Mouse (Mus musculus): ENCODE measurements at regions not wholly inside any gene's neighbourhood (a gene's known extent, or its start where the extent isn't known, plus 50 kb on each side); places are given as distances from the start of the nearest gene placed in this dataset.

DNA sequence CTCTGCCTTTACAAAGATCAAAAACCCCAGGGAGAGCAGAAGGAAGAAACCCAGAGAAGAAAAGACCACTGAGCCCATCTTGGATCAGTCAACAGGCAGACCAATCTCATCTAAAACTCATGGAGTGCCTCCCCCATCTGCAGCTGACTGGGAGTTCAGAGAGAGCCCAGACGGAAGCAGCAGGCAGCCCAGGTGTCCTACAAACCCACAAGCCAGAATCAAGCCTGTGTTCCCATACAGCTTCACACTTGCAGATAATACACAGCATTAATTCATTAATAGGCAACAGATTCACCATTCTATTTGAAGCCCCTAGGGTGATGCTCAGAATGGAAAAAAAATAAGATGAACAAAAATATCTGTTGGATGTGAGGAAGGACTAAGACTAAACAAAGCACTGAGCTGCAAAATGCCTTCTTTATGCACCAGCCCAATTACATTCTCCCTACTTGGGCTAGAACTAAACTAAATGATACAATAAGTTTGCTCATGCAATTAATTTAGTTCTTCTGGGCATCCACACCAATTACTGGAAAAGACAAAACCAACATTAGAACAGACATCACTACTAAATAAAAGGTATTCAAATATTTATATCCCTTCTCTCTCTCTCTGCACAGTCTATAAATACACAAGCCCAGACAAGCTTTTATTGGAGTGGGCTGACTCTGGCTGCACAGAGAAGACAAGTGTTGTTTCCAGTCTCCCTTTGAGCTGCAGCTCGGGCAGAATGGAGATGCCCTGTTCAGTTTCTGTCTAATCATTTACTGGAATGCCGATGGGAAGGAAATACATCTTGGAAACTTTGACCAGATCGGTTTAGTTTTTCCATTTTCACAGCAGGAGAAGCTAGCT is 374.2 kb downstream of the Cbln4 start:
- no peaks in the 10 kb centered on the region for H3K36me3 ChIP-seq (ENCODE audit: control insufficient read depth, insufficient read depth, low read length)
- no peak for ATAC-seq
- no peaks in the 10 kb centered on the region for H3K27me3 ChIP-seq (replicated peaks; ENCODE audit: control insufficient read depth, insufficient read depth, low read length)
- H3K27ac ChIP-seq (ENCODE audit: low read depth, low read length): no peak overlapping the region
- H3K9me3 ChIP-seq (ENCODE audit: control insufficient read depth, low read length): no peaks in the 10 kb centered on the region
- no peaks in the 10 kb centered on the region for H3K4me1 ChIP-seq (ENCODE audit: control insufficient read depth, insufficient read depth, low read depth, low read length)
- H3K9ac ChIP-seq (ENCODE audit: low read depth, low read length): no peak overlapping the region
- 40% methylated on average over 4 of the region's 4 CpGs for WGBS
- no peak overlapping the region for H3K4me3 ChIP-seq (ENCODE audit: low read length)
- H3K4me2 ChIP-seq (ENCODE audit: low read length): no peak overlapping the region

DNA sequence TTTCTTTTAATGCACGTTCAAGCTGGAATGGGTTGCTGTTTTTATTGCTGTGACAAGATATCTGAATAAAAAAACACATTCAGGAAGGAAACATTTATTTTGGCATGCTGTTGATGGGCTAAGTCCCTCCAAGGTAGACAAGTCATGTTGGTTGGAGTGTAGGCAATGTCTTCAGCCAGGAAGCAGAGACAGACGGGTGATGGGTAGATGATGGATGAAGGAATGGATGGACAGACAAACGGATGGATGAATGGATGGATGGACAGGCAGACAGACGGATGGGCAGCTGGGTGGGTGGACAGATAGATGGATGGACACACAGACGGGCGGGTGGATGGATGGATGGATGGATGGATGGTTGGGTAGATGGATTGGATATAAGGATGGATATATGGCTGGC is 380.7 kb downstream of the Cbln4 start:
- Histone ChIP-seq H3K9ac (ENCODE audit: low read depth, low read length) (no peak overlapping the region), H3K4me3 (ENCODE audit: low read length) (no peak overlapping the region), H3K4me2 (ENCODE audit: low read length) (no peak overlapping the region), H3K4me1 (ENCODE audit: control insufficient read depth, insufficient read depth, low read depth, low read length) (no peaks in the 10 kb centered on the region), H3K9me3 (ENCODE audit: control insufficient read depth, low read length) (no peaks in the 10 kb centered on the region), H3K36me3 (ENCODE audit: control insufficient read depth, insufficient read depth, low read length) (no peaks in the 10 kb centered on the region), H3K27ac (ENCODE audit: low read depth, low read length) (no peak overlapping the region), H3K27me3 (replicated peaks; ENCODE audit: control insufficient read depth, insufficient read depth, low read length) (no peaks in the 10 kb centered on the region)
- 87% methylated on average over 6 of the region's 6 CpGs for WGBS
- ATAC-seq: no peak

GRCm38 (mm10) chr2:171661896-171662511 is 381.3 kb downstream of the Cbln4 start:
- no peaks in the 10 kb centered on the region for H3K27me3 ChIP-seq (replicated peaks; ENCODE audit: control insufficient read depth, insufficient read depth, low read length)
- WGBS: 64% methylated on average over 8 of the region's 8 CpGs
- no peak for ATAC-seq

DNA sequence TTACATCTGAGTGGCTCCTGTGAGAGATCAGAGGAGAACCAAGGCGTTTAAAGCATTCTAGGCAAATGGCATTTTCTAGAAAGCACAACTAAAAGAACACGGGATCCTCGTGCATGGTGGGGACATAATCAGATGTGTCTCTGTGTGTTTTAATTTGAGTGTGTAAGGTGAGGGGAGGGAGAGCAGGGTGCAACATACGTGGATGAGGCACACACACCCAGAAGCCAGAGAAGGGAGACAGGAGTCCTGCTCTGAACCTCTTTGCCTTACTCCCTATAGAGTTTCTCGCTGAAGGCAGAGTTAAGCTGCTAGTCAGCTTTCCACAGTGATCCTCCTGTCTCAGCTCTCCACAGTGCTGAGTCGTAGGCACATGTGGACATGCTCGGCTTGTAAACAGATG is 386.1 kb downstream of the Cbln4 start:
- Histone ChIP-seq H3K9me3 (ENCODE audit: control insufficient read depth, low read length) (no peaks in the 10 kb centered on the region), H3K27me3 (replicated peaks; ENCODE audit: control insufficient read depth, insufficient read depth, low read length) (no peaks in the 10 kb centered on the region), H3K9ac (ENCODE audit: low read depth, low read length) (no peak overlapping the region), H3K4me1 (ENCODE audit: control insufficient read depth, insufficient read depth, low read depth, low read length) (no peaks in the 10 kb centered on the region), H3K36me3 (ENCODE audit: control insufficient read depth, insufficient read depth, low read length) (no peaks in the 10 kb centered on the region), H3K27ac (ENCODE audit: low read depth, low read length) (no peak overlapping the region), H3K4me3 (ENCODE audit: low read length) (no peak overlapping the region), H3K4me2 (ENCODE audit: low read length) (no peak overlapping the region)
- 68% methylated on average over 7 of the region's 7 CpGs for WGBS
- no peak for ATAC-seq

More at GRCm38 (mm10) chr2:171661896-171662511, 381.3 kb downstream of the Cbln4 start:
- no peak overlapping the region for H3K4me3 ChIP-seq (ENCODE audit: low read length)
- H3K9ac ChIP-seq (ENCODE audit: low read depth, low read length): no peak overlapping the region
- no peaks in the 10 kb centered on the region for H3K4me1 ChIP-seq (ENCODE audit: control insufficient read depth, insufficient read depth, low read depth, low read length)
- no peak overlapping the region for H3K4me2 ChIP-seq (ENCODE audit: low read length)
- no peaks in the 10 kb centered on the region for H3K9me3 ChIP-seq (ENCODE audit: control insufficient read depth, low read length)
- no peak overlapping the region for H3K27ac ChIP-seq (ENCODE audit: low read depth, low read length)
- H3K36me3 ChIP-seq (ENCODE audit: control insufficient read depth, insufficient read depth, low read length): no peaks in the 10 kb centered on the region

- Histone ChIP-seq H3K36me3 (ENCODE audit: control insufficient read depth, insufficient read depth, low read length) (no peaks in the 10 kb centered on the region), H3K4me1 (ENCODE audit: control insufficient read depth, insufficient read depth, low read depth, low read length) (no peaks in the 10 kb centered on the region), H3K9me3 (ENCODE audit: control insufficient read depth, low read length) (no peaks in the 10 kb centered on the region), H3K4me3 (ENCODE audit: low read length) (no peak overlapping the region), H3K4me2 (ENCODE audit: low read length) (no peak overlapping the region), H3K27ac (ENCODE audit: low read depth, low read length) (no peak overlapping the region), H3K27me3 (replicated peaks; ENCODE audit: control insufficient read depth, insufficient read depth, low read length) (no peaks in the 10 kb centered on the region), H3K9ac (ENCODE audit: low read depth, low read length) (no peak overlapping the region)
- ATAC-seq: no peak
- 73% methylated on average over 4 of the region's 4 CpGs for WGBS
These were observed 401.5 kb downstream of the Cbln4 start for GRCm38 (mm10) chr2:171641730-171642129.

- no peak for ATAC-seq
- Histone ChIP-seq H3K27me3 (replicated peaks; ENCODE audit: control insufficient read depth, insufficient read depth, low read length) (no peaks in the 10 kb centered on the region), H3K9me3 (ENCODE audit: control insufficient read depth, low read length) (no peaks in the 10 kb centered on the region), H3K27ac (ENCODE audit: low read depth, low read length) (no peak overlapping the region), H3K4me2 (ENCODE audit: low read length) (no peak overlapping the region), H3K9ac (ENCODE audit: low read depth, low read length) (no peak overlapping the region), H3K4me3 (ENCODE audit: low read length) (no peak overlapping the region), H3K4me1 (ENCODE audit: control insufficient read depth, insufficient read depth, low read depth, low read length) (no peaks in the 10 kb centered on the region), H3K36me3 (ENCODE audit: control insufficient read depth, insufficient read depth, low read length) (no peaks in the 10 kb centered on the region)
- WGBS: 68% methylated on average over 9 of the region's 9 CpGs
These were observed 402.8 kb downstream of the Cbln4 start for GRCm38 (mm10) chr2:171640478-171640877.

GRCm38 (mm10) chr2:171638931-171639330 is 404.3 kb downstream of the Cbln4 start:
- H3K4me3 ChIP-seq (ENCODE audit: low read length): no peak overlapping the region
- ATAC-seq: no peak

DNA sequence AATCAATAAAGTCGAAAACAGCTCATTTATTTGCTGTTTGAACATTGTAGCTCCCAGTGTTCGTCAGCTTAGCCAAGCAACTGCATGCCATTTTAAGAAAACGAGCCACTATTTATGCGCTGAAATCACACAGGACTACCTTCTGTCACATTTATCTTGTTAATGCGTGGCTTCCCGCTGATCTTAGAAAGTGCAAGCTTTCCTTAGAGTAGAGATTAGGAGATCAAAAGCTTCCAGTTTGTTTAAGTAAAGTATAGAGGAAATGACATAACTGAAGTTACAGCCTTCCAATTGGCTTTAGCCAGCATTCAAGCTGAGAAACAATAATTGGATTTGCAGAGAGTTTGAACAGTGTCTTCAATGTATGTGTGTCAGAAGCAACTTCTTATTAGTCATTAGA is 406.4 kb downstream of the Cbln4 start:
- no peak overlapping the region for H3K9ac ChIP-seq (ENCODE audit: low read depth, low read length)

More at GRCm38 (mm10) chr2:171638931-171639330, 404.3 kb downstream of the Cbln4 start:
- H3K27me3 ChIP-seq (replicated peaks; ENCODE audit: control insufficient read depth, insufficient read depth, low read length): no peaks in the 10 kb centered on the region
- H3K9me3 ChIP-seq (ENCODE audit: control insufficient read depth, low read length): no peaks in the 10 kb centered on the region
- no peaks in the 10 kb centered on the region for H3K4me1 ChIP-seq (ENCODE audit: control insufficient read depth, insufficient read depth, low read depth, low read length)
- WGBS: 97% methylated on average over 6 of the region's 6 CpGs
- no peak overlapping the region for H3K9ac ChIP-seq (ENCODE audit: low read depth, low read length)
- no peaks in the 10 kb centered on the region for H3K36me3 ChIP-seq (ENCODE audit: control insufficient read depth, insufficient read depth, low read length)
- no peak overlapping the region for H3K27ac ChIP-seq (ENCODE audit: low read depth, low read length)
- H3K4me2 ChIP-seq (ENCODE audit: low read length): no peak overlapping the region

GRCm38 (mm10) chr2:171633355-171634097 is 409.7 kb downstream of the Cbln4 start:
- no peak for ATAC-seq
- no peaks in the 10 kb centered on the region for H3K27me3 ChIP-seq (replicated peaks; ENCODE audit: control insufficient read depth, insufficient read depth, low read length)

More for the DNA sequence above, 406.4 kb downstream of the Cbln4 start:
- 0 out of 2 replicates have a peak, but pooled peaks cover under 1% of the 10 kb centered on the region for H3K9me3 ChIP-seq (ENCODE audit: control insufficient read depth, low read length)
- H3K27me3 ChIP-seq (replicated peaks; ENCODE audit: control insufficient read depth, insufficient read depth, low read length): no peaks in the 10 kb centered on the region
- H3K4me2 ChIP-seq (ENCODE audit: low read length): no peak overlapping the region
- 40% methylated on average over 6 of the region's 6 CpGs for WGBS
- H3K27ac ChIP-seq (ENCODE audit: low read depth, low read length): no peak overlapping the region
- no peak for ATAC-seq
- no peaks in the 10 kb centered on the region for H3K36me3 ChIP-seq (ENCODE audit: control insufficient read depth, insufficient read depth, low read length)
- H3K4me1 ChIP-seq (ENCODE audit: control insufficient read depth, insufficient read depth, low read depth, low read length): 0 out of 2 replicates have a peak, but pooled peaks cover 3% of the 10 kb centered on the region
- H3K4me3 ChIP-seq (ENCODE audit: low read length): no peak overlapping the region

More at GRCm38 (mm10) chr2:171633355-171634097, 409.7 kb downstream of the Cbln4 start:
- Histone ChIP-seq H3K36me3 (ENCODE audit: control insufficient read depth, insufficient read depth, low read length) (no peaks in the 10 kb centered on the region), H3K4me1 (ENCODE audit: control insufficient read depth, insufficient read depth, low read depth, low read length) (0 out of 2 replicates have a peak, but pooled peaks cover 3% of the 10 kb centered on the region), H3K9me3 (ENCODE audit: control insufficient read depth, low read length) (0 out of 2 replicates have a peak, but pooled peaks cover 2% of the 10 kb centered on the region), H3K27ac (ENCODE audit: low read depth, low read length) (no peak overlapping the region), H3K4me3 (ENCODE audit: low read length) (no peak overlapping the region), H3K9ac (ENCODE audit: low read depth, low read length) (no peak overlapping the region), H3K4me2 (ENCODE audit: low read length) (no peak overlapping the region)
- WGBS: 30% methylated on average over 15 of the region's 15 CpGs
